In genomic region chr16:10280286-10280951, GRCm38 (mm10) we compare ENCODE assay signal across 8 mouse cellular contexts. TPM values are rescaled to one million over a fixed set of nuclear protein-coding genes. Genes with fewer than 3 reads are reported as not detected.
DNase-seq lines count a peak whose midpoint lies in the region; ATAC-seq lines count a peak whose summit lies in the region.

No protein-coding gene starts in this region.

- no peak overlapping the region for H3K4me3 ChIP-seq in liver, embryonic 13.5 days (replicated peaks)

- H3K36me3 ChIP-seq in liver, embryonic 13.5 days: no peaks in the 10 kb centered on the region

- 39% methylated on average over 12 of the region's 12 CpGs for WGBS in liver, embryonic 13.5 days (ENCODE audit: insufficient replicate concordance)

- H3K9me3 ChIP-seq in liver, embryonic 13.5 days (replicated peaks): no peaks in the 10 kb centered on the region

- ATAC-seq in liver, embryonic 13.5 days (ENCODE audit: low read depth): no peak

- no peak overlapping the region for H3K9ac ChIP-seq in liver, embryonic 13.5 days

- H3K4me2 ChIP-seq in liver, embryonic 13.5 days: no peak overlapping the region

- no peaks in the 10 kb centered on the region for H3K27me3 ChIP-seq in liver, embryonic 13.5 days

- H3K4me1 ChIP-seq in liver, embryonic 13.5 days (replicated peaks): no peaks in the 10 kb centered on the region

- H3K27ac ChIP-seq in liver, embryonic 13.5 days: no peak overlapping the region

- DNase-seq in A20 (ENCODE audit: low read depth, low spot score) (peak; percentile 78), ZHBTc4 (ENCODE audit: low read depth, low spot score) (peak; percentile 86)
- peak; percentile 64 to 86 for DNase-seq in cerebellum, postnatal 4 days (ENCODE audit: low spot score in 2 of 2)
- peak; percentile 70 to 81 for DNase-seq in gastrocnemius, postnatal 4 days (ENCODE audit: low spot score in 2 of 2)
- DNase-seq in kidney, postnatal 10 days: peak; percentile 92
- DNase-seq in liver, embryonic 13.5 days: peak; percentile 31
- DNase-seq in right cerebral cortex, adult 2 months (ENCODE audit: low spot score in 2 of 2): peak; percentile 90 to 95
- DNase-seq in urinary bladder, postnatal 25 days (ENCODE audit: low spot score): peak; percentile 86

RNA-seq across cellular contexts. Expression of gene Emp2, which starts 33.3 kb away (rescaled TPM):
- 10 to 100 TPM; 23.4 to 29.0 TPM for total RNA-seq in gastrocnemius, postnatal 4 days (2021)
- 4.4 and 5.5 TPM in 2 replicates for polyA plus RNA-seq in liver, embryonic 13.5 days (2015; fragmentation: Nextera tagmentation; extraction: Ambion mirVana)

Comparison
In these comparisons a context has a peak if more than half of its experiments do, and no peak if none do; other contexts are left out.
1. DNase-seq: peak in every context shown above with its lines; median percentile 92 in right cerebral cortex, adult 2 months; 92 in kidney, postnatal 10 days; 86 in ZHBTc4; 86 in urinary bladder, postnatal 25 days; 78 in A20; 76 in gastrocnemius, postnatal 4 days; 75 in cerebellum, postnatal 4 days; 31 in liver, embryonic 13.5 days.